Mouse (Mus musculus): ENCODE measurements around the gene Ankrd16.
A peak's percentile ranks its signal among the peaks of the same experiment; 100 is the strongest.

Ankrd16 gene

GRCm38 (mm10) chr2:11777091-11778068 lies at the start of gene Ankrd16, which contains the start of gene Fbh1:
Gene Ankrd16 (plus strand): TSS chr2:11777876.
Gene Fbh1 (minus strand): TSS chr2:11777582.
- peak; percentile 100 for DNase-seq (ENCODE audit: low spot score in 2 of 2)

- DNase-seq (ENCODE audit: low spot score in 2 of 2): no peak
Observed at GRCm38 (mm10) chr2:11729091-11729490, 48.6 kb upstream of the Ankrd16 start.

DNA sequence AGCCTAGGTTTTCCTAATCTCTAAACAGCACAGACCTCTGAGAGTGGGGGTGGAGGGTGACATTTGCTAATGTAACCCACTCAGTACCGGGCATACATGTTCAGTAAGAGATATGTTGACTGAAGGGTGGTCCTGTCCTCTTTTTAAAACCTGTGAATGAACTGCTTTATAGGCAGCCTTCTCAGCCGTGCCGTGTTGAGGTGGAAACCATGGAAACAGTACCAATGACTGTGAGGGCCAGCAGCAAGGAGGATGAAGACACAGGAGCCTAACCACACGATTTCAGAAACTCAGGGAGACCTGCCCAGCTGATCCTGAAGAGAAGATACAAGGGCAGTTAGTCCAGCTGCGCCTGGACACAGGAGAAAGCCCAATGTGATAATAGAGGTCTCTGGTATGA lies 44.7 kb upstream of the Ankrd16 start:
- DNase-seq (ENCODE audit: low spot score in 2 of 2): no peak

- no peak for DNase-seq (ENCODE audit: low spot score in 2 of 2)
Observed at GRCm38 (mm10) chr2:11735853-11736252, 41.8 kb upstream of the Ankrd16 start.

GRCm38 (mm10) chr2:11738794-11739193 lies 38.9 kb upstream of the Ankrd16 start:
- DNase-seq (ENCODE audit: low spot score in 2 of 2): no peak

GRCm38 (mm10) chr2:11739516-11740051 lies 38.1 kb upstream of the Ankrd16 start:
- no peak for DNase-seq (ENCODE audit: low spot score in 2 of 2)

DNA sequence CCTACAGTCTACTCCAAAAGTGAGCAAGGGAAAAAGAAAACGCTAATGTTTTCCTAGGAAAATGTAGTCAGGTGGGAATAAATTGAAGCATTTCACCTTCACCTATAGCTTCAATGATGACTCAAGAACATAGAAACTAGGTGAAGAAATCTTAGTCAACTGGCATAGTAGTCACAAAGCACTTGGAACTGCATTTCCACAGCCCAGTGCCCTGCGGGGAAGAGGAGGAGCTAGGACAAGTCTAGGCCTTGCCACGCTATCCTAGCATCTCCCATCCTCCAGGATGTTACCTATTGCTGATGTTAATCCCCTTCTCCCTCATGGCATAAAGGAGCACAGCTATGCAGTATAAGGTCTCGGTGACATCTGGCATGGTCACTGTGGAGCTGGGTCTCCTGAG lies 15.1 kb upstream of the Ankrd16 start:
- DNase-seq (ENCODE audit: low spot score in 2 of 2): no peak

GRCm38 (mm10) chr2:11765694-11766093 lies 12.0 kb upstream of the Ankrd16 start:
- DNase-seq (ENCODE audit: low spot score in 2 of 2): no peak

GRCm38 (mm10) chr2:11766485-11767160 lies 11.1 kb upstream of the Ankrd16 start:
- no peak for DNase-seq (ENCODE audit: low spot score in 2 of 2)

GRCm38 (mm10) chr2:11767161-11767545 lies 10.5 kb upstream of the Ankrd16 start:
- no peak for DNase-seq (ENCODE audit: low spot score in 2 of 2)

GRCm38 (mm10) chr2:11771701-11772100 lies 6.0 kb upstream of the Ankrd16 start:
- DNase-seq (ENCODE audit: low spot score in 2 of 2): no peak

GRCm38 (mm10) chr2:11772401-11772800 lies 5.3 kb upstream of the Ankrd16 start:
- DNase-seq (ENCODE audit: low spot score in 2 of 2): no peak

DNA sequence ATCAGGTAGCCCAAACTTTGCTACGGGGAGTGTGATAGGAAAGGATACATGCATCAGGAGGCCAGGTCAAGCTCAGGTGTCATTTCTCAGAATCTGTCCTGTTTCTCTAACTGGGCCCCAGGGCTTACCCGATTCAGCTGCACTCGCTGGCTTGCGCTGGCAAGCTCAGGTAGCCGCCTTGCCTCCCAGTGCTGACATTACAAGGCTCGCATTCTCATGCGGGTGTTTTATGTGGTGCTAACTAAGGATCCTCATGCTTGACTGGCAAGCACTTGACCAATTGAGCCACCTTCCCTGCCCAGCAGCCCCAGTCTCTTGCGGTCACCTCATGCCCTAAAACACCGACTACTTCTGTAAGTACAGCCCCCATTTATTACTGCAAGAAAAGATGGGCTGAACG lies 3.2 kb upstream of the Ankrd16 start:
- no peak for DNase-seq (ENCODE audit: low spot score in 2 of 2)

DNA sequence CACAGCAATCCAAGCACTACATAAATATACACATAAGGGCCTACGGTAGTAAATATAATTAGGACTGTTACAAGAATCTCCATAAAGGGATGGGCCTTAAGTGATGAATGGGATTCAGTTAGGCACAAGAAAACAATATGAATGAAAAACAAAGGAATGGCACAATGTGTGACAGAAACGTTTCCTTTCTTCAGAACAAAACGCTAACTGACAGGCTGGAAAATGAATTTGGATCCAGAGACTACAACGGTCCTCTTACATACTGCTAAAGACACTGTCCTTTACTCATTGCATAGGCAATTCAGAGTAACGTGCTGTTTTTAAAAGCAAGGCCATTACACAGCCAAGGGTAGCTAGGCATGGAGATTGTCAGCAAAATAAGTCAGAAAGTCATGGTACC lies 2.6 kb upstream of the Ankrd16 start:
- DNase-seq (ENCODE audit: low spot score in 2 of 2): no peak

GRCm38 (mm10) chr2:11776415-11776814 lies 1.3 kb upstream of the Ankrd16 start:
- no peak for DNase-seq (ENCODE audit: low spot score in 2 of 2)

DNA sequence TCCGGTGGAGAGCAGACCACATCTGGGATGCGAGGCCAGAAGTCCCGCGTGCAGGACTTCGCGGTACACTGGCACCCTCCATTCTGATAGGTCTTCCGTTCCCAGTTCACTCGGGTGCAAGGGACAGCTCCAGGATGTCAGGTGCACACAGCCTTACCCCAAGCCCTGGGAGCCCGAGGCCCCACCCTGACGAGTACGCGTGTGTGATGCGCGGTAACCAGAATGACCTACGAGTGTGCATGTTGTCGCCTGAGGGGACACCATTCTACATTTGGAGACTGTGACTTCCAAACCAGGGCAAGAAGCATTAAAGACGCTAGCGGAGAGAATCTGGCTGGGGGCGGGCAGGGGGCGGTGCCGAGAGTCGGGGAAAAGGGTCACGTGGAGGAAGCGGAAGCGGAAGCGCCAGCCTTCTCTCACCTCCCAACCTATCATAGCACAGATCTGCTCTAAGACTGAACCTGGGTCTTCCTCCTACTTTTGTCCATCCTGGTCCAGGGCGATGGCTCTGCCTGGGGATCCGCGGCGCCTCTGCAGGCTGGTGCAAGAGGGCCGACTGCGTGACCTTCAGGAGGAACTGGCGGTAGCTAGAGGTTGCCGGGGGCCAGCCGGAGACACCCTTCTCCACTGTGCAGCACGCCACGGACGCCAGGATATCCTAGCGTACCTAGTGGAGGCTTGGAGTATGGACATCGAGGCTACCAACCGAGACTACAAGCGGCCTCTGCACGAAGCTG lies 579 bp downstream of the Ankrd16 start:
- peak; percentile 70 to 89 for DNase-seq (ENCODE audit: low spot score in 2 of 2)

DNA sequence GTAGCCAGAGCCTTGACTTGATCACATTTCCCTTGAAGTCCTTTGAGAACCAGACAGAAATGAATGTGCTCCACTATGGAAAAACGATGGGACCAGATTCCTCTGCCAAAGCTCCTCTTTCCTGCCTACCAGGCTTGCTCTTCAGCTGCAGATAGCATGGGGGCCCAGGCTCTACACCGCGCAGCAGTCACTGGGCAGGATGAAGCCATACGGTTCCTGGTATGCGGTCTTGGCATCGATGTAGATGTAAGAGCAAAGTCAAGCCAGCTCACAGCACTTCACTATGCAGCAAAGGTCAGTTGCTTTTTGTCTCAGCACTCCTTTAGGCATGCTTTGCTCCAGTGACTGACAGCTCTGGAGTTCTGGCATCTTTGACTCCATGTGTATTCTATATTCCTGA lies 6.5 kb downstream of the Ankrd16 start:
- no peak for DNase-seq (ENCODE audit: low spot score in 2 of 2)

GRCm38 (mm10) chr2:11794668-11795067 lies 17.0 kb downstream of the Ankrd16 start:
- DNase-seq (ENCODE audit: low spot score in 2 of 2): no peak

DNA sequence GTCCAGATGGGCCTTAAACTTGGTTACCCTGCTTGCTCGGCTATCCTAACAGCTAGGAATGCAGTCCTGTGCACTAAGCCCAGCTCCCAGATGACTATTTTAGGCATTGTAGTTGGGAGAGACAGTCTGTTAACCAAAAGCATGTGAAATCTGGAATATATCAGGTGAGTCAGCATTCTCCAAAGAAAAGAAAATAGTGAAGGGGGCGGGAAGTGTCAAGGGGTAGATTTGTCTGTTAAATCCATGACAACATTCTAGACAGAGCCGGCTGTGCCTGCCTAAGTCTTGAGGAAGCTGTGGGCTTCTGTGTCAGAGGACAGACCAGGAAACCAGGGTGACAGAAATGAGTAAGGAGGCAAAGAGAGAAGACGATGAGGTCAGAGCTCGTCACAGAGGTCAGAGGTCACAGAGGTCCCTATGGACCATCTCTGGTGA lies 20.3 kb downstream of the Ankrd16 start:
- no peak for DNase-seq (ENCODE audit: low spot score in 2 of 2)

GRCm38 (mm10) chr2:11801299-11801930 lies 23.7 kb downstream of the Ankrd16 start:
- DNase-seq (ENCODE audit: low spot score in 2 of 2): no peak
